Mouse (Mus musculus): ENCODE measurements around the gene Ddx4. TPM values are rescaled to one million over a fixed set of nuclear protein-coding genes. Genes with fewer than 3 reads are reported as not detected.

Gene Ddx4
- polyA plus RNA-seq, 1 experiment: not detected

DNA sequence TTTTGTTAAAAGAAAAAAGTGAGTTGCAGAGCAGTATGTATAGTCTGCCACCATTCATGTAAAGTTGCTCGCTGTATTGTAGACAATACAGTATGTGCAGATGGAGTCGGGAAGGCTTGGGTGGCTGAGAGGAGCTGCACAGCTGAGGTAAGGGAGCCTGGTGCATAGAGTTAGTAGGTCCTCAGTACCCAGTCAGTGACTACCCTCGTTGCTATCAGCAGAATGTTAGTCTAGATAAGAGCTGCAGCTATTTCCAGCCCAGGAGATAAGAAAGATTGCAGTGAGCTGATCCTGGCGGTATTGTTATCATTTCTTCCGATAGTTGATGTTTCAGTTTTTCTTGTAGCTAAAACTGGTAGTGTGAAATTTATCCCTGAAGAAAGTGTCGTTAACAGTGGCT is 20.5 kb upstream of the Ddx4 start:
- Histone ChIP-seq H3K4me3 (replicated peaks) (no peak overlapping the region), H3K36me3 (ENCODE audit: control insufficient read depth) (peaks cover 84% of the 10 kb centered on the region), H3K27me3 (ENCODE audit: control insufficient read depth) (no peaks in the 10 kb centered on the region), H3K9me3 (ENCODE audit: control insufficient read depth, low read length) (no peaks in the 10 kb centered on the region), H3K4me1 (ENCODE audit: control insufficient read depth) (peaks cover 33% of the 10 kb centered on the region)
- no peak; the same call in 1 of the 2 replicates for TF ChIP-seq GATA1 (IDR thresholded peaks at IDR 0.05; ENCODE audit: low read length)
- no peak for TF ChIP-seq TAL1 (IDR thresholded peaks at IDR 0.05; ENCODE audit: low read length)

DNA sequence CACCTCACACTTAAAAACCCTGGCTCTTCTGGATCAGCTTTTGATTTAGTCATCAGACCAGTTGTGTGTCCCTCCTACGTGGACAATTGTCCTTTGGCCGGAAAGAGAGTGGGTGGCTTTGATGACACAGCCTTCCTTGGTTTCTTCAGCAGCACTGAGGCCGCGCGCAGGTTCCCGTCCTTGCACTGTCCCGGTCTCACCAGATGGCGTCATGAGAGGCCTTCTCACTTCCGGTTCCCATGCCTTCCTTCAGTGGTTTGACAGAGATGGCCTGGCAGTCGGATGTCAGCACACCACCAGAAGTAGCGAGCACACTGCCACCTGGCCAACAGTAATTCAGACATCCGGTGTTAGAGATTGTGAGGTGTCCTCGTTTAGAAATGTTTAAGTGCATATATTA is 19.4 kb upstream of the Ddx4 start:
- no peak for TF ChIP-seq TAL1 (IDR thresholded peaks at IDR 0.05; ENCODE audit: low read length)
- no peak for TF ChIP-seq GATA1 (IDR thresholded peaks at IDR 0.05; ENCODE audit: low read length)
- H3K27me3 ChIP-seq (ENCODE audit: control insufficient read depth): no peaks in the 10 kb centered on the region
- H3K9me3 ChIP-seq (ENCODE audit: control insufficient read depth, low read length): no peaks in the 10 kb centered on the region
- no peak overlapping the region for H3K4me3 ChIP-seq (replicated peaks)
- H3K36me3 ChIP-seq (ENCODE audit: control insufficient read depth): peaks cover 84% of the 10 kb centered on the region
- peaks cover 33% of the 10 kb centered on the region for H3K4me1 ChIP-seq (ENCODE audit: control insufficient read depth)

DNA sequence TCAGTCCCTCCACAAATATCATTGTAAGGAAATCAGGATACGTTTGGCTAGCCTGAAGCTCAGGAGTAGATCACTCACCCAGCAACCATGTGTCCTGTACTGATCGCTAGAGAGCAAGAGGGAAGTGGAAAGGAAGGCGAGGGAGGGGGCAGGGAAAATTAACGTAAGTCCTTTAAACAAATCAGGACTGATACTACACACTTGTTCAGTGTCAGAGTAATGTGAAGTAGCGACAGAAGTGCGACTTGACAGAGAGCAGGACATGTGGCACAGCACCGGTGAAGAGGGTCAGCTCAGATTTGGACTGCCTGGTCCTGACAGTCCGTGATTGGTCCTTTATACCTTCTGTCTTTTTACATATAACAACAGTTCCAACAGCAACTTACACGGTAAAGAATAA is 14.9 kb upstream of the Ddx4 start:
- Histone ChIP-seq H3K4me1 (ENCODE audit: control insufficient read depth) (peaks cover 20% of the 10 kb centered on the region), H3K36me3 (ENCODE audit: control insufficient read depth) (peaks cover 52% of the 10 kb centered on the region), H3K4me3 (replicated peaks) (no peak overlapping the region), H3K27me3 (ENCODE audit: control insufficient read depth) (no peaks in the 10 kb centered on the region), H3K9me3 (ENCODE audit: control insufficient read depth, low read length) (no peaks in the 10 kb centered on the region)
- TF ChIP-seq GATA1 (IDR thresholded peaks at IDR 0.05; ENCODE audit: low read length): no peak
- TF ChIP-seq TAL1 (IDR thresholded peaks at IDR 0.05; ENCODE audit: low read length): no peak

DNA sequence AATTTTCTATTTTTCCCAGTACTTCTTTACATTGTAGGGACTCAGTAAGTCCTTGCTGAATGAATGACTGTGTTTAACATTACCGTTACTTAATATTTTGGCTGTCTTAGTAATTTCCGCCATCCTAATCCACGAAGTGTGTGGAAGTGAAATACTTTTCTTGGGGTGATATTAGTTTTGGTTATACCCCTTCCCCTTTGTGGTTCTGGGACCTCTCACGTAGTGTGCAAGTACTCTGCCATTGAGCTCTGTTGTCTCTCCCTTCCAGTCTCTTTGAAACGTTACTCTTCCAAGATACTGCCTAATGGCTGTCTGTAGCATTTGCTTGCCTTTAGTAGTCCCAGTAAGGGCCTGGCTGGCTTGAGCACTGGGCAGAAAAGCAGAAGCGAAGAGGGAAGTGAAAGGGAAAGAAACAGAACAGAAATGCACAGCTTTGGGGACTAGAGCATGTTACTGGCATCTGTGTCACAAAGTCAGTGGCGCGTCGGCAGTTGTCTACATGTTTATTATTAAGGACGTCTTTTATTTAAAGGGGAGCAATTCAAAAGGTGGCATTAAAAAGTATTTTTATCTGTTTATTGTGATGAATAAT is 14.3 kb upstream of the Ddx4 start:
- Histone ChIP-seq H3K36me3 (ENCODE audit: control insufficient read depth) (peaks cover 45% of the 10 kb centered on the region), H3K4me3 (replicated peaks) (no peak overlapping the region), H3K4me1 (ENCODE audit: control insufficient read depth) (peaks cover 19% of the 10 kb centered on the region), H3K27me3 (ENCODE audit: control insufficient read depth) (no peaks in the 10 kb centered on the region), H3K9me3 (ENCODE audit: control insufficient read depth, low read length) (no peaks in the 10 kb centered on the region)
- TF ChIP-seq TAL1 (IDR thresholded peaks at IDR 0.05; ENCODE audit: low read length): no peak
- no peak for TF ChIP-seq GATA1 (IDR thresholded peaks at IDR 0.05; ENCODE audit: low read length)

DNA sequence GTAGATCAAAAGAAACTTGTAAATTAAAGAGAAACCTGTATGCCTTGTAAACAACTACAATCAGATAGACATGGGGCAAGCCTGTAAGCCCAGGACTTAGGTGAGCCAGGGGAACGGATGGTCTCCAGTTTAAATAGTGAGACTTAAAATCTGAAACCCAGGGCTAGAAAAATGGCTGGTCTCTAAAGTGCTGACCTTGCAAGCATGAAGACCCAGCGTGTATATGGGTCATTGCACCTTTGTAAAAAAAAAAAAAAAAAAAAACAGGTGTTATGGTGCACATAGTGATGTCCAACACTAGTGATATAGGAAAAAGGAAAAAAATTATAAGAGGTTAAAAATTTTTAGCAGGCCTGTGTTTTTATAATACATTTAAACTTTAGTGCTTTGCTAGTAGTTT is 9.4 kb upstream of the Ddx4 start:
- Histone ChIP-seq H3K4me1 (ENCODE audit: control insufficient read depth) (peaks cover 30% of the 10 kb centered on the region), H3K4me3 (replicated peaks) (peak overlapping the region; percentile 82), H3K27me3 (ENCODE audit: control insufficient read depth) (no peaks in the 10 kb centered on the region), H3K9me3 (ENCODE audit: control insufficient read depth, low read length) (no peaks in the 10 kb centered on the region), H3K36me3 (ENCODE audit: control insufficient read depth) (peaks cover 7% of the 10 kb centered on the region)
- TF ChIP-seq TAL1 (IDR thresholded peaks at IDR 0.05; ENCODE audit: low read length) (no peak), GATA1 (IDR thresholded peaks at IDR 0.05; ENCODE audit: low read length) (no peak)

DNA sequence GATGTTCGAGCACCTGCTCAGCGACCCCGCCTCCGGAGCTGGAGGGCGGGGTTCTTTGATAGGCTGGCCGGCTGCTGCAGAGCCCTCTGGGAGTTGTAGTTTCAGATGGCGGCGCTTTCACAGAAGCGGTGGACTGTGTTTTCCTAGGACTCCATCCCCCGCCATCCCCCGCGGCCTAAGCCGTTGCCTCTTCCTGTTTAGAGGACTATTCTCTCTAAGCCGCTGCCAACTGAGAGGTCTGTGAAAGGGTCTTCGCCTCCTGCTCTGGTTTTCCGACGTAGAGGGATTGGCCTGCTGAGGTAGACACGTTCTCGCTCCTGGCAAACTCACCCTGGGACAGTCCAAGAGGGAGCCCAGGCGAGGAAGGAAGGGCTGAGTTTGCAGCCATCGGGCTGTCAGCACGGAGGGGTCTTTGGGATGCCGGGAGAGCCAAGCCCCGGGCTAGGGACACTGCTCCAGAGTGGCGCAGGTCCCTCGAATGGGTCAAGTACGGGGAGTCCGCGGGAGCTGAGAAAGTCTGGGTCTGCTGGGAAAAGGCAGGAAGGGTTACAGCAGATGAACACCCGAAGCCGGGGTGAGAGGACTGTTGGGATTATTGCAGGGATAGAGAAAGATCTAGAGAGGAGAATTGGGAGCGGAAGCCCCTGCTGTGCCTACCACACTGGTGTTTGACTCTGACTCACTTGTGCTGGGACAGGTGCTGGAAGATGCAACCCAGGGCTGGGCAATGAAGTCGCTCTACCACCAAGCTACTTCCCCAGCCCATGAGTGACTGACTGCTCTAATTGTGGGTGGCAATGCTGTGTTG is 8.5 kb upstream of the Ddx4 start, which contains the start of gene Slc38a9:
TSS of gene Slc38a9 (plus strand) at position 178 of the 808 bp plus-strand sequence.
- peaks cover 30% of the 10 kb centered on the region for H3K4me1 ChIP-seq (ENCODE audit: control insufficient read depth)
- H3K4me3 ChIP-seq (replicated peaks): peak within 1 kb of the TSS; percentile 82
- TF ChIP-seq GATA1 (IDR thresholded peaks at IDR 0.05; ENCODE audit: low read length) (no peak), TAL1 (IDR thresholded peaks at IDR 0.05; ENCODE audit: low read length) (no peak)
- H3K9me3 ChIP-seq (ENCODE audit: control insufficient read depth, low read length): no peaks in the 10 kb centered on the region
- peaks cover 7% of the 10 kb centered on the region for H3K36me3 ChIP-seq (ENCODE audit: control insufficient read depth)
- no peaks in the 10 kb centered on the region for H3K27me3 ChIP-seq (ENCODE audit: control insufficient read depth)

DNA sequence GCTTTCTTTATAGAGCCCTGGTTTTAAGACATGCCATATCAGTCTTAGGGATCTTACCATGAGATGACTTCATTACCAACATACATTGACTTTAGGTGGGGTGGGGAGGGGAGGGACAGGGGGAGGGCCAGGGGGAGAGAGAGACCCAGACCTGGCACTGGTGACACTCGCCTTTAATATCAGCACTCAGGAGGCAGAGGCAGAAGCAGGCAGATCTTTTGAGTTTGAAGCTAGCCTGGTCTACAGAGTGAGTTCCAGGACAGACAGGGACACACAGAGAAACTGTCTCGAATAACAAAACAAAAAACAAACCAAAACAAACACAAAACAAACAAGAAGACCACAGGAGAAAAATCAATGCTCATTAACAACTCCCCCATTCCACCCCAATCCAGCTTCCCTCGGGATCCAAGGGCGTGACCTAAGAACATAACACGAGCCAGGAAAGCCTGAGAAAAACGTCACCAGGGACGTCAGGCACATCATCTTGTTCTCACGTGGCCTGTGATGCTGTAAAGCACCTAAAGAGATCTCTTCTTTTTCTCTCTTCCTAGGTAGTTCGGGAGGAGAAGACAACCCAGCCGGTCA is 7.8 kb upstream of the Ddx4 start:
- H3K4me3 ChIP-seq (replicated peaks): peak overlapping the region; percentile 82
- H3K9me3 ChIP-seq (ENCODE audit: control insufficient read depth, low read length): no peaks in the 10 kb centered on the region
- no peak for TF ChIP-seq TAL1 (IDR thresholded peaks at IDR 0.05; ENCODE audit: low read length)
- TF ChIP-seq GATA1 (IDR thresholded peaks at IDR 0.05; ENCODE audit: low read length): peak; percentile 26; the same call in 1 of the 2 replicates
- no peaks in the 10 kb centered on the region for H3K27me3 ChIP-seq (ENCODE audit: control insufficient read depth)
- H3K4me1 ChIP-seq (ENCODE audit: control insufficient read depth): peaks cover 30% of the 10 kb centered on the region
- H3K36me3 ChIP-seq (ENCODE audit: control insufficient read depth): peaks cover 7% of the 10 kb centered on the region

GRCm38 (mm10) chr13:112651183-112651582 is 1.1 kb downstream of the Ddx4 start:
- no peak for TF ChIP-seq GATA1 (IDR thresholded peaks at IDR 0.05; ENCODE audit: low read length)
- no peak for TF ChIP-seq TAL1 (IDR thresholded peaks at IDR 0.05; ENCODE audit: low read length)
- peaks cover 10% of the 10 kb centered on the region for H3K4me1 ChIP-seq (ENCODE audit: control insufficient read depth)
- H3K9me3 ChIP-seq (ENCODE audit: control insufficient read depth, low read length): peaks cover 12% of the 10 kb centered on the region
- H3K4me3 ChIP-seq (replicated peaks): no peak overlapping the region
- H3K36me3 ChIP-seq (ENCODE audit: control insufficient read depth): no peaks in the 10 kb centered on the region; the same call in 1 of the 2 replicates
- H3K27me3 ChIP-seq (ENCODE audit: control insufficient read depth): no peaks in the 10 kb centered on the region; the same call in 1 of the 2 replicates
